Mouse (Mus musculus): Measurements from ENCODE around the gene Asic3. TPM values are rescaled to one million over a fixed set of nuclear protein-coding genes. Genes with fewer than 3 reads are reported as not detected.

Asic3 gene
- polyA plus RNA-seq, 1 experiment from 2014 or later = 0.26 TPM

GRCm38 (mm10) chr5:24445428-24446080, 32.4 kb downstream of the Asic3 start:
- H3K9me3 ChIP-seq (ENCODE audit: control insufficient read depth, low read depth, low read length) = no peaks in the 10 kb centered on the region
- H3K36me3 ChIP-seq (ENCODE audit: control insufficient read depth, insufficient read depth, low read length) = peaks cover 21% of the 10 kb centered on the region
- WGBS = 52% methylated on average over 20 of the region's 20 CpGs
- ATAC-seq (ENCODE audit: insufficient number of reproducible peaks, insufficient read depth, low FRiP score, low read depth) = peak; percentile 0; the same call in 1 of the 2 replicates
- H3K27me3 ChIP-seq (ENCODE audit: control insufficient read depth, insufficient read depth, low read length) = no peaks in the 10 kb centered on the region
- peak overlapping the region; percentile 84 for H3K27ac ChIP-seq (ENCODE audit: low read length)
- H3K4me3 ChIP-seq (ENCODE audit: low read depth, low read length) = peak overlapping the region; percentile 81
- peak overlapping the region; percentile 84; the same call in 1 of the 2 replicates for H3K9ac ChIP-seq (replicated peaks; ENCODE audit: low read depth, low read length)
- peak overlapping the region; percentile 93 for H3K4me2 ChIP-seq (replicated peaks; ENCODE audit: low read depth, low read length)
- H3K4me1 ChIP-seq (ENCODE audit: control insufficient read depth, insufficient read depth, low read length) = peaks cover 16% of the 10 kb centered on the region

- H3K9ac ChIP-seq (replicated peaks; ENCODE audit: low read depth, low read length) = no peak overlapping the region
- H3K4me2 ChIP-seq (replicated peaks; ENCODE audit: low read depth, low read length) = 0 out of 2 replicates have a peak overlapping the region, but pooled peaks have one; percentile 78
- peaks cover 11% of the 10 kb centered on the region for H3K36me3 ChIP-seq (ENCODE audit: control insufficient read depth, insufficient read depth, low read length)
- H3K4me3 ChIP-seq (ENCODE audit: low read depth, low read length) = no peak overlapping the region
- H3K27me3 ChIP-seq (ENCODE audit: control insufficient read depth, insufficient read depth, low read length) = no peaks in the 10 kb centered on the region
- no peak overlapping the region for H3K27ac ChIP-seq (ENCODE audit: low read length)
- ATAC-seq (ENCODE audit: insufficient number of reproducible peaks, insufficient read depth, low FRiP score, low read depth) = no peak
- no peaks in the 10 kb centered on the region for H3K9me3 ChIP-seq (ENCODE audit: control insufficient read depth, low read depth, low read length)
- WGBS = 85% methylated on average over 7 of the region's 7 CpGs
- peaks cover 22% of the 10 kb centered on the region for H3K4me1 ChIP-seq (ENCODE audit: control insufficient read depth, insufficient read depth, low read length)
Measured at GRCm38 (mm10) chr5:24446630-24447029, 33.4 kb downstream of the Asic3 start.

- H3K4me3 ChIP-seq (ENCODE audit: low read depth, low read length) = peak within 1 kb of the TSS; percentile 70
- peak; percentile 62 for ATAC-seq (ENCODE audit: insufficient number of reproducible peaks, insufficient read depth, low FRiP score, low read depth)
- H3K9me3 ChIP-seq (ENCODE audit: control insufficient read depth, low read depth, low read length) = no peaks in the 10 kb centered on the region
- H3K4me1 ChIP-seq (ENCODE audit: control insufficient read depth, insufficient read depth, low read length) = peaks cover 22% of the 10 kb centered on the region
- 3% methylated on average over 34 of the region's 34 CpGs for WGBS
- H3K9ac ChIP-seq (replicated peaks; ENCODE audit: low read depth, low read length) = peak within 1 kb of the TSS; percentile 38
- H3K27ac ChIP-seq (ENCODE audit: low read length) = 0 out of 2 replicates have a peak within 1 kb of the TSS, but pooled peaks have one; percentile 16
- no peaks in the 10 kb centered on the region for H3K27me3 ChIP-seq (ENCODE audit: control insufficient read depth, insufficient read depth, low read length)
- peak within 1 kb of the TSS; percentile 78 for H3K4me2 ChIP-seq (replicated peaks; ENCODE audit: low read depth, low read length)
- peaks cover 5% of the 10 kb centered on the region for H3K36me3 ChIP-seq (ENCODE audit: control insufficient read depth, insufficient read depth, low read length)
Measured at GRCm38 (mm10) chr5:24447624-24448298, 34.6 kb downstream of the Asic3 start, which contains the start of gene Tmub1. TSS of gene Tmub1 (minus strand) at chr5:24447854.

GRCm38 (mm10) chr5:24451264-24452029, 38.3 kb downstream of the Asic3 start:
- peak overlapping the region; percentile 88 for H3K4me2 ChIP-seq (replicated peaks; ENCODE audit: low read depth, low read length)
- peaks cover 48% of the 10 kb centered on the region for H3K4me1 ChIP-seq (ENCODE audit: control insufficient read depth, insufficient read depth, low read length)
- H3K27me3 ChIP-seq (ENCODE audit: control insufficient read depth, insufficient read depth, low read length) = no peaks in the 10 kb centered on the region
- no peaks in the 10 kb centered on the region for H3K36me3 ChIP-seq (ENCODE audit: control insufficient read depth, insufficient read depth, low read length)
- H3K9me3 ChIP-seq (ENCODE audit: control insufficient read depth, low read depth, low read length) = no peaks in the 10 kb centered on the region
- ATAC-seq (ENCODE audit: insufficient number of reproducible peaks, insufficient read depth, low FRiP score, low read depth) = peak; percentile 81
- H3K27ac ChIP-seq (ENCODE audit: low read length) = peak overlapping the region; percentile 89
- WGBS = 1% methylated on average over 58 of the region's 66 CpGs
- H3K9ac ChIP-seq (replicated peaks; ENCODE audit: low read depth, low read length) = peak overlapping the region; percentile 96
- H3K4me3 ChIP-seq (ENCODE audit: low read depth, low read length) = peak overlapping the region; percentile 87

- Histone ChIP-seq H3K4me3 (ENCODE audit: low read depth, low read length) (peak within 1 kb of the TSS; percentile 87), H3K27ac (ENCODE audit: low read length) (peak within 1 kb of the TSS; percentile 89), H3K36me3 (ENCODE audit: control insufficient read depth, insufficient read depth, low read length) (no peaks in the 10 kb centered on the region), H3K27me3 (ENCODE audit: control insufficient read depth, insufficient read depth, low read length) (no peaks in the 10 kb centered on the region), H3K9me3 (ENCODE audit: control insufficient read depth, low read depth, low read length) (no peaks in the 10 kb centered on the region), H3K4me2 (replicated peaks; ENCODE audit: low read depth, low read length) (peak within 1 kb of the TSS; percentile 88), H3K4me1 (ENCODE audit: control insufficient read depth, insufficient read depth, low read length) (peaks cover 48% of the 10 kb centered on the region), H3K9ac (replicated peaks; ENCODE audit: low read depth, low read length) (peak within 1 kb of the TSS; percentile 96)
- peak; percentile 1 for ATAC-seq (ENCODE audit: insufficient number of reproducible peaks, insufficient read depth, low FRiP score, low read depth)
- WGBS = under 1% methylated on average over 74 of the region's 85 CpGs
Measured at GRCm38 (mm10) chr5:24452030-24452690, 39.0 kb downstream of the Asic3 start, which contains the start of gene Agap3. TSS of gene Agap3 (plus strand) at chr5:24452177.

- H3K9me3 ChIP-seq (ENCODE audit: control insufficient read depth, low read depth, low read length) = no peaks in the 10 kb centered on the region
- H3K36me3 ChIP-seq (ENCODE audit: control insufficient read depth, insufficient read depth, low read length) = 0 out of 2 replicates have a peak, but pooled peaks cover 3% of the 10 kb centered on the region
- ATAC-seq (ENCODE audit: insufficient number of reproducible peaks, insufficient read depth, low FRiP score, low read depth) = no peak
- no peaks in the 10 kb centered on the region for H3K27me3 ChIP-seq (ENCODE audit: control insufficient read depth, insufficient read depth, low read length)
- peaks cover 48% of the 10 kb centered on the region for H3K4me1 ChIP-seq (ENCODE audit: control insufficient read depth, insufficient read depth, low read length)
- H3K9ac ChIP-seq (replicated peaks; ENCODE audit: low read depth, low read length) = peak overlapping the region; percentile 96
- H3K4me3 ChIP-seq (ENCODE audit: low read depth, low read length) = peak overlapping the region; percentile 87
- under 1% methylated on average over 29 of the region's 29 CpGs for WGBS
- peak overlapping the region; percentile 88 for H3K4me2 ChIP-seq (replicated peaks; ENCODE audit: low read depth, low read length)
- H3K27ac ChIP-seq (ENCODE audit: low read length) = peak overlapping the region; percentile 89; the same call in 1 of the 2 replicates
Measured at GRCm38 (mm10) chr5:24452691-24453233, 39.6 kb downstream of the Asic3 start.

- H3K27ac ChIP-seq (ENCODE audit: low read length) = no peak overlapping the region
- ATAC-seq (ENCODE audit: insufficient number of reproducible peaks, insufficient read depth, low FRiP score, low read depth) = no peak
- H3K36me3 ChIP-seq (ENCODE audit: control insufficient read depth, insufficient read depth, low read length) = 0 out of 2 replicates have a peak, but pooled peaks cover 3% of the 10 kb centered on the region
- WGBS = 9% methylated on average over 5 of the region's 5 CpGs
- H3K27me3 ChIP-seq (ENCODE audit: control insufficient read depth, insufficient read depth, low read length) = no peaks in the 10 kb centered on the region
- H3K4me2 ChIP-seq (replicated peaks; ENCODE audit: low read depth, low read length) = peak overlapping the region; percentile 88
- no peaks in the 10 kb centered on the region for H3K9me3 ChIP-seq (ENCODE audit: control insufficient read depth, low read depth, low read length)
- H3K9ac ChIP-seq (replicated peaks; ENCODE audit: low read depth, low read length) = peak overlapping the region; percentile 96
- H3K4me3 ChIP-seq (ENCODE audit: low read depth, low read length) = peak overlapping the region; percentile 87
- peaks cover 43% of the 10 kb centered on the region for H3K4me1 ChIP-seq (ENCODE audit: control insufficient read depth, insufficient read depth, low read length)
Measured at GRCm38 (mm10) chr5:24453283-24453984, 40.2 kb downstream of the Asic3 start.

Measured in stomach, embryonic 14.5 days (tissue).